Mouse (Mus musculus): ENCODE measurements at regions not wholly inside any gene's neighbourhood (a gene's known extent, or its start where the extent isn't known, plus 50 kb on each side); places are given as distances from the start of the nearest gene placed in this dataset.

GRCm38 (mm10) chr2:9207963-9208362, 673.1 kb upstream of the 4930412O13Rik start:
- Histone ChIP-seq H3K27ac (ENCODE audit: low read depth, low read length) (no peak overlapping the region), H3K9me3 (ENCODE audit: control insufficient read depth, low read length) (no peaks in the 10 kb centered on the region), H3K4me3 (ENCODE audit: low read depth, low read length) (no peak overlapping the region), H3K4me2 (ENCODE audit: low read depth) (no peak overlapping the region), H3K36me3 (ENCODE audit: control insufficient read depth, insufficient read depth, low read length) (no peaks in the 10 kb centered on the region), H3K4me1 (ENCODE audit: control insufficient read depth, insufficient read depth, low read length) (no peaks in the 10 kb centered on the region), H3K9ac (ENCODE audit: low read length) (no peak overlapping the region), H3K27me3 (ENCODE audit: control insufficient read depth, insufficient read depth, low read length) (no peaks in the 10 kb centered on the region)
- 85% methylated on average over 4 of the region's 4 CpGs for WGBS
- ATAC-seq (ENCODE audit: insufficient read depth, low FRiP score, low TSS enrichment) (no peak), DNase-seq (ENCODE audit: low spot score) (no peak)
